Mouse (Mus musculus): ENCODE data around the gene Themis2. TPM values are rescaled to one million over a fixed set of nuclear protein-coding genes. Genes with fewer than 3 reads are reported as not detected.

Gene Themis2
- polyA plus RNA-seq (2012; ENCODE audit: insufficient read depth, insufficient read length, low replicate concordance, missing spikeins), result not detected in 2 replicates

- whole genome bisulfite sequencing, result 5% methylated on average over 21 of the region's 21 CpGs
- H3K4me3 ChIP-seq (ENCODE audit: insufficient read depth, low read depth, low read length), result peak within 1 kb of the TSS; percentile 22; the same call in 1 of the 2 replicates
- H3K4me1 ChIP-seq (ENCODE audit: control insufficient read depth, insufficient read depth, low read length), result peaks cover 5% of the 10 kb centered on the region
- no peak within 1 kb of the TSS for H3K27ac ChIP-seq (ENCODE audit: insufficient read depth, low read depth, low read length)
- no peak for TF ChIP-seq POLR2A (IDR thresholded peaks at IDR 0.05; ENCODE audit: insufficient read depth, low read depth, low read length)
- no peak for TF ChIP-seq CTCF (IDR thresholded peaks at IDR 0.05; ENCODE audit: insufficient read depth, low read depth, low read length)
Observed at GRCm38 (mm10) chr4:132796196-132796886, at the start of gene Themis2. Gene Themis2 (minus strand): TSS chr4:132796387.

DNA sequence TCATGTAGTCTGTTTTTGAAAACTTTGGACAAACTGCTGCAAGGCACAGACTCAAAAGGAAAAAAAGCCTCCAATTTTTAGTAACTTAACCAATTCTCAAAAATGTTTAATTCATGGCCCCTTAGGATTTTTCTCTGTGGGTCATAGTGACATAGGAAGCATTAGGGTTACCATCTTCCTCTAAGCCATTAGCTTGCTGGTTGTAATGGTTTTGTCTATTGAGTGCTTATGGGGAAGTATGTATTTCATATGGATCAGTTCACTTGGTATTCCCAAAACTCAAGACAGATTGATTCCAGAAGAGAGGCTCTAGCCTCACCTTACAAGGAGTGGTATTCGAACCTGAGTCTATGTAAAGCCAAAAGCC lies 47.5 kb upstream of the Themis2 start:
- no peak for TF ChIP-seq CTCF (IDR thresholded peaks at IDR 0.05; ENCODE audit: insufficient read depth, low read depth, low read length)
- TF ChIP-seq POLR2A (IDR thresholded peaks at IDR 0.05; ENCODE audit: insufficient read depth, low read depth, low read length), result no peak
- WGBS, result 91% methylated on average over 1 of the region's 1 CpGs
- peak overlapping the region; percentile 83; the same call in 1 of the 2 replicates for H3K27ac ChIP-seq (ENCODE audit: insufficient read depth, low read depth, low read length)

GRCm38 (mm10) chr4:132842970-132843704 lies 47.0 kb upstream of the Themis2 start, which contains the start of gene Ppp1r8:
Gene Ppp1r8 (minus strand): TSS chr4:132843169.
- under 1% methylated on average over 40 of the region's 40 CpGs for WGBS
- Histone ChIP-seq H3K4me1 (ENCODE audit: control insufficient read depth, insufficient read depth, low read length) (no peaks in the 10 kb centered on the region), H3K27ac (ENCODE audit: insufficient read depth, low read depth, low read length) (peak within 1 kb of the TSS; percentile 83), H3K4me3 (ENCODE audit: insufficient read depth, low read depth, low read length) (peak within 1 kb of the TSS; percentile 86)
- TF ChIP-seq CTCF (IDR thresholded peaks at IDR 0.05; ENCODE audit: insufficient read depth, low read depth, low read length) (0 out of 2 replicates have a peak, but pooled peaks have one; percentile 23), POLR2A (IDR thresholded peaks at IDR 0.05; ENCODE audit: insufficient read depth, low read depth, low read length) (peak; percentile 96)

More for the DNA sequence above, 47.5 kb upstream of the Themis2 start:
- no peaks in the 10 kb centered on the region for H3K4me1 ChIP-seq (ENCODE audit: control insufficient read depth, insufficient read depth, low read length)
- H3K4me3 ChIP-seq (ENCODE audit: insufficient read depth, low read depth, low read length), result no peak overlapping the region

DNA sequence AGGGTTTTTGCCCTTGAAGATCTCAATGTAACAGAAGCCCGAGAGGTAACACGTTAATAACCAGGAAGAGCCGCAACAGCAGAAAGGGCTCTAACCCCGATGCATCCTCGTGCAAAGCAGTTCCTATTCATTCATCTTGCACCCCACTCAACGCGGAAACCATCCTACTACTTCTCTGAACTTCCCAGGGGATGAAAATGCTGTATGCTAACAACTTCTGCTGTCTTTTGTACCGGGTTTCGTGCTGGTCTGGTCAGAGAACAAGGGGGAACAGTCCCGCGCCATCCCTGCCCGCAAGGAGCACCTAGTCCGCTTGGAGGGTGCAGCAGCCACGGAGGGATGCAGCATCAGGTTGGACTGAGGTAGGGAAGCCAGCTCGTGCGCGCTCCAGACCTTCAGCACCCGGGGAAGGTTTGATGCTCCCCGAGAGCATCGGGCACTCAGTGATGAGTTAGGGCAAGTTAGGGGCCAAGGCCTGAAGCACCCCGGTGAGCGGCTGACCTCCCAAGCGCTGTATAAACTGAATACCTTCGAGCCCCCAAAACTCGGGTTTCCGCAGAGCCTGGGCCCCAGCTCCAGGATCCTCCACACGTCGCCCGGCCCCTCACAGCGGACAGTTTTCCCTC lies 46.2 kb upstream of the Themis2 start:
- H3K27ac ChIP-seq (ENCODE audit: insufficient read depth, low read depth, low read length), result no peak overlapping the region; the same call in 1 of the 2 replicates
- under 1% methylated on average over 30 of the region's 30 CpGs for WGBS
- TF ChIP-seq POLR2A (IDR thresholded peaks at IDR 0.05; ENCODE audit: insufficient read depth, low read depth, low read length), result no peak
- no peak for TF ChIP-seq CTCF (IDR thresholded peaks at IDR 0.05; ENCODE audit: insufficient read depth, low read depth, low read length)
- H3K4me1 ChIP-seq (ENCODE audit: control insufficient read depth, insufficient read depth, low read length), result no peaks in the 10 kb centered on the region
- peak overlapping the region; percentile 86 for H3K4me3 ChIP-seq (ENCODE audit: insufficient read depth, low read depth, low read length)

GRCm38 (mm10) chr4:132841493-132841892 lies 45.3 kb upstream of the Themis2 start:
- Histone ChIP-seq H3K4me3 (ENCODE audit: insufficient read depth, low read depth, low read length) (no peak overlapping the region), H3K27ac (ENCODE audit: insufficient read depth, low read depth, low read length) (no peak overlapping the region), H3K4me1 (ENCODE audit: control insufficient read depth, insufficient read depth, low read length) (no peaks in the 10 kb centered on the region)
- 72% methylated on average over 3 of the region's 3 CpGs for WGBS
- TF ChIP-seq POLR2A (IDR thresholded peaks at IDR 0.05; ENCODE audit: insufficient read depth, low read depth, low read length) (no peak), CTCF (IDR thresholded peaks at IDR 0.05; ENCODE audit: insufficient read depth, low read depth, low read length) (no peak)

DNA sequence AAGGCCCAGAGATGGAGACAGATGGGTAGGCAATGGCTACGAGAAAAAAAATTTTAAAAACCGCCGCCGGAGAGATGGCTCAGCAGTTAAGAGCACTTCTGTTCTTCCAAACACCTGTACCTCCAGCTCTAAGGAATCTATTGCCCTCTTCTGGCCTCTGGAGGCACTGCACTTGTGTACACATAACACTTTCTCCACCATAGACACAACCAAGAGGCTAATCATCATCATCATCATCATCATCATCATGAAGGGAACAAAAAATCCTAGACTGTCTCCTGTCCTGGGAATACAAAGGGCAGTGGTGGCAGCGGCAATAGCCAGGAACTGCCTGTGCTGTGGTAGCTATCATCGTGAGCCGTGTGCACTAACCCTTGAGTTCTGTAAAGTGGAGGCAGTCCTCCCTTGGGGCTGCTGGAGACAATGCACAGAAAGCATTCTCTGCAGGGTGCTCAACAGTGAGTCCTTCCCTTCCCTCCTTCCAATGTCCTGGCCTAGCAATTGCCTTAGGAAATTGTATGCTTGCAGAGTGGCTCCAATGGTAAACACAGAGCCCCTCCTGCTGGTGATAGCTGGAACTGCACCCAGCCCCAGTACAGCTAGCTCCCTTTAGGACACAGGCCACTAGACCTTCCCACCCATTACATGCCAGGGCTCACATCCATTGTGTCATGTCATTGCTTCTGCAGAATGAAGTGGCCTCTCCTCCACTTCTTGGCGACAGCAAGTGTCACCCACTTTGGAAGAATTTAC lies 27.6 kb upstream of the Themis2 start:
- TF ChIP-seq CTCF (IDR thresholded peaks at IDR 0.05; ENCODE audit: insufficient read depth, low read depth, low read length), result 0 out of 2 replicates have a peak, but pooled peaks have one; percentile 18
- no peak for TF ChIP-seq POLR2A (IDR thresholded peaks at IDR 0.05; ENCODE audit: insufficient read depth, low read depth, low read length)
- Histone ChIP-seq H3K27ac (ENCODE audit: insufficient read depth, low read depth, low read length) (no peak overlapping the region), H3K4me1 (ENCODE audit: control insufficient read depth, insufficient read depth, low read length) (no peaks in the 10 kb centered on the region), H3K4me3 (ENCODE audit: insufficient read depth, low read depth, low read length) (no peak overlapping the region)
- WGBS, result 72% methylated on average over 8 of the region's 8 CpGs

DNA sequence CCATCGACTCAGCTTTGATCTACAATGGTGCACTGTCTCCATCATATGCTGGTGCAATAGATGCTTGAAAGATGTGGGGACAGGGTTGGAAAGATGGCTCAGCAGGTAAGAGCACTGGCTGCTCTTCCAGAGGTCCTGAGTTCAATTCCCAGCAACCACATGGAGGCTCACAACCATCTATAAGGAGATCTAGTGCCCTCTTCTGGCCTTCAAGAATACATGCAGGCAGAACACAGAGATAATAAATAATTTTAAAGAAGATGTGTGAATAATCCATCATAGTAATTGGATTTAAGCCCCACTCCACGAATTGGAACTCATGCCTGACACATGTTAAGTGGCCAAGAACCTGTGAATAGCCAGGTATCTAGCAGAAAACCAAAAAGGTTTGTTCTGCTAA lies 22.3 kb upstream of the Themis2 start:
- H3K27ac ChIP-seq (ENCODE audit: insufficient read depth, low read depth, low read length), result no peak overlapping the region
- 47% methylated on average over 2 of the region's 2 CpGs for WGBS
- no peak overlapping the region for H3K4me3 ChIP-seq (ENCODE audit: insufficient read depth, low read depth, low read length)
- TF ChIP-seq CTCF (IDR thresholded peaks at IDR 0.05; ENCODE audit: insufficient read depth, low read depth, low read length) (no peak), POLR2A (IDR thresholded peaks at IDR 0.05; ENCODE audit: insufficient read depth, low read depth, low read length) (no peak)
- H3K4me1 ChIP-seq (ENCODE audit: control insufficient read depth, insufficient read depth, low read length), result no peaks in the 10 kb centered on the region

- Histone ChIP-seq H3K4me3 (ENCODE audit: insufficient read depth, low read depth, low read length) (no peak overlapping the region), H3K27ac (ENCODE audit: insufficient read depth, low read depth, low read length) (no peak overlapping the region), H3K4me1 (ENCODE audit: control insufficient read depth, insufficient read depth, low read length) (no peaks in the 10 kb centered on the region)
- 62% methylated on average over 2 of the region's 2 CpGs for WGBS
- TF ChIP-seq POLR2A (IDR thresholded peaks at IDR 0.05; ENCODE audit: insufficient read depth, low read depth, low read length) (no peak), CTCF (IDR thresholded peaks at IDR 0.05; ENCODE audit: insufficient read depth, low read depth, low read length) (no peak)
Observed at GRCm38 (mm10) chr4:132816855-132817254, 20.7 kb upstream of the Themis2 start.
